Mouse (Mus musculus) activated CD4-positive, CD25-positive, alpha-beta regulatory T cell, adult 4 months (primary cell): ENCODE data around the gene Rundc3a. TPM values are rescaled to one million over a fixed set of nuclear protein-coding genes. Genes with fewer than 3 reads are reported as not detected.

Experiments used
- ATAC-seq: one replicate; pipeline ENCODE4 v1.8.0; 2017
- polyA plus RNA-seq, 2 experiments: library from polyadenylated mRNA; unstranded; fragments of 100-300 nt; shearing (Covaris generic); gene quantifications; one replicate each; pipeline ENCODE4 v1.2.1; 2017

The Rundc3a gene
- polyA plus RNA-seq, 2 experiments from 2014 or later = 2.4 TPM

GRCm38 (mm10) chr11:102394421-102395124, 1.4 kb downstream of the Rundc3a start:
- ATAC-seq = no peak

- ATAC-seq = no peak
Measured at GRCm38 (mm10) chr11:102395250-102395649, 2.0 kb downstream of the Rundc3a start.

- ATAC-seq = no peak
Measured at GRCm38 (mm10) chr11:102396263-102396662, 3.1 kb downstream of the Rundc3a start.

GRCm38 (mm10) chr11:102396671-102397141, 3.5 kb downstream of the Rundc3a start:
- no peak for ATAC-seq

- ATAC-seq = no peak
Measured at GRCm38 (mm10) chr11:102398007-102398825, 5.0 kb downstream of the Rundc3a start.

- ATAC-seq = no peak
Measured at GRCm38 (mm10) chr11:102399107-102399506, 5.9 kb downstream of the Rundc3a start.

- no peak for ATAC-seq
Measured at GRCm38 (mm10) chr11:102399610-102400072, 6.4 kb downstream of the Rundc3a start.

GRCm38 (mm10) chr11:102400513-102401084, 7.4 kb downstream of the Rundc3a start:
- no peak for ATAC-seq

DNA sequence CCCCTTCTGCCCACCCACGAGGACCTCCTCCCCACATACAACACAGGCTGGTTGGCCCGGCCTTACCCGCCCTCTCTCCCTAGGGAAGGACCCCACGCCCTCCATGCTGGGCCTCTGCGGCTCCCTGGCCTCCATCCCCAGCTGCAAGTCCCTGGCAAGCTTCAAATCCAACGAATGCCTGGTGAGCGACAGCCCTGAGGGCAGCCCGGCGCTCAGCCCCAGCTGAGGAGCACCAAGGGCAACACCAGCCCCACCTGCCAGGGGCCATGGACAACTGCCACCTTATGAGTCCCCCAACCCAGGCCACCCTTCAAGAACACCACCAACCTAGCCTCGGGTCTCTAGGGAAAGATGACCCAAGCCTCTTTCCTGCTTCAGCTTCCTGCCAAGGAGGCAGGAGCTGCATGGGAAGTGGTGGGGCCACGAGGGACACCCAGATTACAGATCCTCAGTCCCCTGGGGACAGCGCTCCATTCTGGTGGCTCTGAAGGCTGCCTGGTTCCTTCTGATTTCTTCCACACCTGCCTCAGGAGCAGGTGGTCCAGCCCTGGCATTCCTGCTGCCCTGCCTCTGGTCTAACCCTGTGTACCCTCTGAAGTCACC, 8.8 kb downstream of the Rundc3a start:
- ATAC-seq = no peak

- no peak for ATAC-seq
Measured at GRCm38 (mm10) chr11:102403657-102404056, 10.5 kb downstream of the Rundc3a start.

GRCm38 (mm10) chr11:102404161-102405010, 11.2 kb downstream of the Rundc3a start:
- ATAC-seq = no peak

GRCm38 (mm10) chr11:102405544-102406285, 12.5 kb downstream of the Rundc3a start:
- no peak for ATAC-seq

- no peak for ATAC-seq
Measured at GRCm38 (mm10) chr11:102406401-102406800, 13.2 kb downstream of the Rundc3a start.

- peak; percentile 36 for ATAC-seq
Measured at GRCm38 (mm10) chr11:102406900-102407833, 14.0 kb downstream of the Rundc3a start.

- ATAC-seq = no peak
Measured at GRCm38 (mm10) chr11:102407834-102408215, 14.6 kb downstream of the Rundc3a start, which contains the start of gene Slc25a39. Gene Slc25a39, minus strand, starts transcription at chr11:102407946.

- ATAC-seq = peak; percentile 94
Measured at GRCm38 (mm10) chr11:102408344-102408876, 15.2 kb downstream of the Rundc3a start.

GRCm38 (mm10) chr11:102408888-102409794, 15.9 kb downstream of the Rundc3a start:
- no peak for ATAC-seq

DNA sequence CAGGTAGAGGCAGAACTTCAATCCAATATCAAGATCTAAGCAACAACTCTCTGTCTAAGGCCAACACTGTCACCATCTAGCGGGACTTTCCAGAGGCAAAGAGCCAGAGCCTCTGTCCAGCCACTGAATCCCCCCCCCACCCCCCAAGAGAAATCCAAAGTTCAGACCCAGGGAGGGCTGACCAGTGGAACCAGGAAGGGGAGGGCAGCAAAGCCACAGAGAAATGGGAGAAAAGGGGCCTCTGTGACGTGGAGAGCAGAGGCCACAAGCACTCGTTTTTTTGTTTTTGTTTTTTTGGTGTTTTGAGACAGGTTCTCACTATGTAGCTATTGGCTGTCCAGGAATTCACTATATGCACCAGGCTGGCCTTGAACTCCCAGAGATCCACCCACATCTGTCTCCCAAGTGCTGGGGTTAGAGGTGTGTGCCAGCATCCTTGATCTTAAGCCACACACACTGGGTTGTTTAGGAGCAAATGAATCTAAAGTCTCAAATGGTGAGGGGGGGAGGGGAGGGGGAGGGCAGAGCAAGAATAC, 16.7 kb downstream of the Rundc3a start:
- no peak for ATAC-seq
